Comparison of ENCODE assay signal across 28 mouse cellular contexts in genomic region chr10:36908861-36909260, GRCm38 (mm10).
DNase-seq lines count a peak whose midpoint lies in the region; ATAC-seq and TF ChIP-seq lines count a peak whose summit lies in the region.
"Had no signal": no experiment of that assay in that cellular context is flagged by ENCODE, and none has a peak within 500 bp of the region (broad histone marks: within the 10 kb centered on the region; RNA-seq: fewer than 3 reads in every experiment).

No protein-coding gene starts in this region.

- no peak for ATAC-seq in midbrain, postnatal 0 days (ENCODE audit: low FRiP score)
- ATAC-seq: hindbrain, postnatal 0 days; intestine, postnatal 0 days; midbrain, embryonic 15.5 days had no signal

- no peak overlapping the region for H3K9ac ChIP-seq in midbrain, postnatal 0 days (replicated peaks; ENCODE audit: low read length, poor library complexity, severe bottlenecking)
- H3K9ac ChIP-seq: embryonic facial prominence, embryonic 12.5 days; heart, embryonic 13.5 days; limb, embryonic 15.5 days; liver, embryonic 14.5 days; lung, embryonic 14.5 days; midbrain, embryonic 15.5 days; neural tube, embryonic 13.5 days had no signal

- H3K4me2 ChIP-seq in midbrain, postnatal 0 days (ENCODE audit: low read depth, low read length, poor library complexity, severe bottlenecking), result no peak overlapping the region
- H3K4me2 ChIP-seq: embryonic facial prominence, embryonic 12.5 days; heart, embryonic 13.5 days; limb, embryonic 15.5 days; lung, embryonic 14.5 days; midbrain, embryonic 15.5 days; neural tube, embryonic 13.5 days had no signal

- no peaks in the 10 kb centered on the region for H3K36me3 ChIP-seq in midbrain, postnatal 0 days (ENCODE audit: insufficient read depth, low read length)
- H3K36me3 ChIP-seq: embryonic facial prominence, embryonic 12.5 days; heart, embryonic 13.5 days; limb, embryonic 15.5 days; midbrain, embryonic 15.5 days; neural tube, embryonic 13.5 days had no signal

- H3K27ac ChIP-seq in left cerebral cortex, adult 2 months, result no peak overlapping the region
- H3K27ac ChIP-seq in midbrain, postnatal 0 days (ENCODE audit: low read depth, low read length), result no peak overlapping the region
- H3K27ac ChIP-seq: embryonic facial prominence, embryonic 12.5 days; heart, embryonic 13.5 days; hindbrain, postnatal 0 days; limb, embryonic 15.5 days; liver, embryonic 14.5 days; midbrain, embryonic 15.5 days; neural tube, embryonic 13.5 days had no signal

- DNase-seq in right cerebral cortex, adult 18-20 months, result peak; percentile 28
- no peak for DNase-seq in right cerebral cortex, postnatal 14 days
- DNase-seq in left cerebral cortex, adult 2 months (ENCODE audit: extremely low spot score in 1 of 2, low spot score in 2 of 2), result peak; percentile 13 to 15
- peak; percentile 7 to 21 for DNase-seq in left cerebral cortex, postnatal 36 days (ENCODE audit: low spot score in 2 of 2)
- no peak for DNase-seq in midbrain, postnatal 0 days (ENCODE audit: low spot score)
- DNase-seq in lung, postnatal 4 days, result no peak
- no peak for DNase-seq in cerebellum, postnatal 36 days
- DNase-seq: adrenal gland, postnatal 10 days; cerebellum, adult 9-10 months; gastrocnemius, postnatal 25 days; heart, adult 18-20 months; heart, postnatal 14 days; kidney, postnatal 25 days; layer of hippocampus, postnatal 36 days; lung, embryonic 14.5 days; lung, postnatal 36 days; retina, postnatal 1 day; spleen, adult 18-20 months; thymus, postnatal 14 days had no signal

- intact Hi-C loops in left cerebral cortex, adult 2 months (cut with DNase I), result no loop called here
- intact Hi-C loops in left cerebral cortex, postnatal 36 days (cut with DNase I), result no loop called here

- H3K4me1 ChIP-seq in midbrain, postnatal 0 days (ENCODE audit: insufficient read depth, low read length), result no peaks in the 10 kb centered on the region
- H3K4me1 ChIP-seq: embryonic facial prominence, embryonic 12.5 days; heart, embryonic 13.5 days; limb, embryonic 15.5 days; midbrain, embryonic 15.5 days; neural tube, embryonic 13.5 days had no signal

- TF ChIP-seq CTCF in left cerebral cortex, adult 2 months (IDR thresholded peaks at IDR 0.05), result no peak
- no peak for TF ChIP-seq CTCF in midbrain, postnatal 0 days (IDR thresholded peaks at IDR 0.05)

- WGBS in midbrain, postnatal 0 days, result 76% methylated on average over 4 of the region's 4 CpGs

- H3K4me3 ChIP-seq in left cerebral cortex, adult 2 months, result no peak overlapping the region
- no peak overlapping the region for H3K4me3 ChIP-seq in midbrain, postnatal 0 days (ENCODE audit: low read depth, low read length)
- H3K4me3 ChIP-seq: embryonic facial prominence, embryonic 12.5 days; heart, embryonic 13.5 days; limb, embryonic 15.5 days; midbrain, embryonic 15.5 days; myocyte; neural tube, embryonic 13.5 days had no signal

- H3K27me3 ChIP-seq in midbrain, postnatal 0 days (ENCODE audit: insufficient read depth, low read length), result no peaks in the 10 kb centered on the region
- H3K27me3 ChIP-seq: embryonic facial prominence, embryonic 12.5 days; heart, embryonic 13.5 days; limb, embryonic 15.5 days; midbrain, embryonic 15.5 days; neural tube, embryonic 13.5 days had no signal

- no peaks in the 10 kb centered on the region for H3K9me3 ChIP-seq in midbrain, postnatal 0 days (ENCODE audit: low read length)
- H3K9me3 ChIP-seq: embryonic facial prominence, embryonic 12.5 days; heart, embryonic 13.5 days; limb, embryonic 15.5 days; midbrain, embryonic 15.5 days; neural tube, embryonic 13.5 days had no signal

Comparison
In these comparisons a context has a peak if more than half of its experiments do, and no peak if none do; other contexts are left out.
1. DNase-seq: peak in right cerebral cortex, adult 18-20 months (single experiment), left cerebral cortex, adult 2 months (2 of 2) and left cerebral cortex, postnatal 36 days (2 of 2); none in right cerebral cortex, postnatal 14 days (single experiment), midbrain, postnatal 0 days (single experiment), lung, postnatal 4 days (0 of 2) and cerebellum, postnatal 36 days (0 of 2).